Mouse (Mus musculus): ENCODE data around the gene Cdkal1. TPM values are rescaled to one million over a fixed set of nuclear protein-coding genes. Genes with fewer than 3 reads are reported as not detected.

Gene Cdkal1
- total RNA-seq, 2 experiments from 2014 or later, result 29.5 to 33.0 TPM

DNA sequence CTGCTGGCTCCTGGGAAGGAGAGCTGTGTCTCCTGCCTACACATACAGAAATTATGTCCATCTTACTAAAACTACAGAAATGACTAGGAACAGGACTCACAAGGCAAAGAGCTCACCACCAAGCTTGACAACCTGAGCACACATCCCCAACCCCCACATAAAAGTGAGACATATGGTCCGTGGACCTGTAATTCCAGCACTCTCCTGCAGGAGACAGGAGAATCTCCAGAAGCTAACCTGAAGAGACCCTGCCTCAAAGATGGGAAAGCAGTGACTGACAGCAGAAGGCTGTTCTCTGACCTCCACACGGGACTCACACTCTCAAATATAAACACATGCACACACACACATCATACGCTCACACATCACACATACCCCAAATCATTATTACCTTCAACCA lies 36.3 kb downstream of the Cdkal1 start:
- no peak for DNase-seq (ENCODE audit: low spot score in 2 of 2)

GRCm38 (mm10) chr13:29818314-29818713 lies 37.2 kb downstream of the Cdkal1 start:
- no peak for DNase-seq (ENCODE audit: low spot score in 2 of 2)

- DNase-seq (ENCODE audit: low spot score in 2 of 2), result no peak
Measured at GRCm38 (mm10) chr13:29810780-29811179, 44.7 kb downstream of the Cdkal1 start.

GRCm38 (mm10) chr13:29808383-29808782 lies 47.1 kb downstream of the Cdkal1 start:
- DNase-seq (ENCODE audit: low spot score in 2 of 2), result no peak

- DNase-seq (ENCODE audit: low spot score in 2 of 2), result no peak
Measured at GRCm38 (mm10) chr13:29807930-29808329, 47.5 kb downstream of the Cdkal1 start.

DNA sequence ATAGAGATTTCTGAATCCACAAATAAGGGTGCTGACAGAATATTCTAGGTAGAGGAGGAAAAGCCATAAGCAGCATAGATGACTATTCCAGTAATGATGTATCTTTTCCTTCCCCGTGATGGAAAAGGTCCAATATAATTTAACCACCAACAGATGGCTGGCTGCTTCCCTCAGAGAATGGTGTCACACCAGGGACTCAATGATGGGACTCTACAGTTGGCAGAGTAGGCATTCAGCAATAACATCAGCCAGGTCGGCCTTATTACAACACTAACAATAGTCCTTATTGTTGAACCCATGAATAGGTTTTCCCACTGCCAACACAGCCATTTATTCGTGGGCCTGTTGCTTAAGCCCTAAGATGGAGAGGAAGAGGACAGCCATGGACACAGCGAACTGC lies 48.6 kb downstream of the Cdkal1 start:
- DNase-seq (ENCODE audit: low spot score in 2 of 2), result no peak

DNA sequence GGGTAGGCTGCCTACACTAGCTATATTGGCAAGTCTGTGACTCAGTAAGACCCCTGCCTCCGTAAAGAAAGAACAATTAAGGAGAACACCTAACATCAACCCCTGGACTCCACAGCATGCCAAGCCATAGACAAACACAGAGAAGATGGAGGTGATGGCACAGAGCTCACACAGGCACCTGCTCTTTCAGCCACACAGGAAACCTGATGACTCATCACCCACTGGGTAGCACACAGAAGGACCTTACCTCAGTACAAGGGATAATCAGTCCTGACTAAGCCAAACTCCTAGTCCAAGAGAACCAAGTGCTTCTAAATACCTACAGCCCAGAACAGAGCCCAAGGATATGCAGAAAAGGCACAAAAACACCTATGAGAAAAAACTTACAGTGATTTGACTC lies 50.2 kb downstream of the Cdkal1 start:
- no peak for DNase-seq (ENCODE audit: low spot score in 2 of 2)

GRCm38 (mm10) chr13:29804034-29804433 lies 51.4 kb downstream of the Cdkal1 start:
- no peak for DNase-seq (ENCODE audit: low spot score in 2 of 2)

- no peak for DNase-seq (ENCODE audit: low spot score in 2 of 2)
Measured at GRCm38 (mm10) chr13:29802699-29803098, 52.8 kb downstream of the Cdkal1 start.

GRCm38 (mm10) chr13:29800078-29800477 lies 55.4 kb downstream of the Cdkal1 start:
- no peak for DNase-seq (ENCODE audit: low spot score in 2 of 2)

DNA sequence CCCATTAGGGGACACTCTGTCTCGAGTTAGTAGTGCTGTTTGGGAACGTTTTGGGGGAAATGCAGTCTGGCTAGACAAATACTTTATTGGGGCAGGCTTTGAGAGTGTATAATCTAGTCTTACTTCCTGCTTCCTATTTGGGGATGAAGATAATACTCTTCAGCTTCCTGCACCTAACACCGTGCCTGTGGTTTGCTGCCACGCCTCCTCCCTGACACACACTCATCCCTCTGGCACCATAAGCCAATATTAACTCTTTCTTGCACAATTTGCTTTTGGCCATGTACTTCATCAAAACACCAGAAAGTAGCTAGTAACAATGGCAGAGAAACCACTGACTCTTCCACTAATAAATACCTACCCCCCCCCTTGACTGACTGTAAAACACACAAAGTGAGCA lies 63.4 kb downstream of the Cdkal1 start:
- DNase-seq (ENCODE audit: low spot score in 2 of 2), result no peak

DNA sequence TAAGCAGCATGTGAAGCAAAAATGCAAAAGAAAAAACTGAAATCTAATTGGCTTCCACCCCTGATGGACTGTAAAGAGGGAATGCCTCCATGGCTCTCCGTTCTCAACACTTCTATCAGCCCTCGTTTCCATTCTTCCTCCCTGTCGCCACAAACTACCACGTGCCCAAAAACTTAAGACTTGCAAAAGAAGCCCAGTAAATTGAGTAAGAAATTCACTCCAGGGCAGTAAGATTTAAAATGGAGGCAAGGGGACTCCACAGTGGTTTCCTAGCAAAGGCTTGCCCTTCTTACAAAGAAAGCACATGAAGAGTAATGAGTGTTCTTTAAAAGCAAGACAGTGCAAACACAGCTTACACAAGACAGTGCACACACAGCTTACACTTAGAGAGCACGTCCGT lies 64.0 kb downstream of the Cdkal1 start:
- DNase-seq (ENCODE audit: low spot score in 2 of 2), result no peak

- no peak for DNase-seq (ENCODE audit: low spot score in 2 of 2)
Measured at GRCm38 (mm10) chr13:29786984-29787383, 68.5 kb downstream of the Cdkal1 start.

GRCm38 (mm10) chr13:29784894-29785293 lies 70.6 kb downstream of the Cdkal1 start:
- no peak for DNase-seq (ENCODE audit: low spot score in 2 of 2)

- no peak for DNase-seq (ENCODE audit: low spot score in 2 of 2)
Measured at GRCm38 (mm10) chr13:29781332-29781731, 74.1 kb downstream of the Cdkal1 start.

DNA sequence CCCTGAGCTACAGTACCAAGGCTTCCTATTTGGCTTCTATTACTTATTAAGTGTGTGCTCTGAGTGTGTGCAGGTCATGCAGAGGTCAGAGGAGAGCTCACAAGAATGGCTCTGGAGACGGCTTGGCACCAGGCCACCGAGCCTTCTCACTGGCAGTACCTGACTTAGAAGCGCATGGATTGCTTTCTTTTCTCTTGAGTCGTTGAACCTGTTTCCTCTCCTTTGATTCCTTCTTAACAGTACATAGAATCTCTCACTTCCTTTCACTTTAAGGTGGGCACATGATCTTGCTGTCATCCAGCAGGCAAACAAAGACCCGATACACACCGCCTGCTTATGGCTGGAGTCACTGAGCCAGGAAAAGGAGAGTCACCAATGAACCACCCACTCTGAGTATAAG lies 74.8 kb downstream of the Cdkal1 start:
- DNase-seq (ENCODE audit: low spot score in 2 of 2), result no peak

GRCm38 (mm10) chr13:29779519-29779918 lies 76.0 kb downstream of the Cdkal1 start:
- DNase-seq (ENCODE audit: low spot score in 2 of 2), result no peak

DNA sequence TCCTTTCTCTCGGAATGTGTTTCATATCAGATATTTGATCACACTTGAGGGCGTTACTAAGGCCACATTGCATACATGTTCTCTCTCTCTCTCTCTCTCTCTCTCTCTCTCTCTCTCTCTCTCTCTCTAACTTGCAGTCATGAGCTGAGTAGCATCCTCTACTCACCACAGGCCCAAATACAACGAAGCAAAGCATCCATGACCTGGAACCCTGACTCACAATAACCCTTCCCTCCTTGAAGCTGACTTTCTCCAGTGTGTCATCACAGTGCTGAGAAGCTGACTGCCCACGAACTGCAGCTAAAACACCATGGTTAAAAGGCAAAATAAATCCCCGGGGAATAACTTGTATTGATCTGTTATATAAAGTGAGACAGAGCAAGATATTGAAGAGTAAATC lies 76.4 kb downstream of the Cdkal1 start:
- DNase-seq (ENCODE audit: low spot score in 2 of 2), result no peak

GRCm38 (mm10) chr13:29778124-29778523 lies 77.3 kb downstream of the Cdkal1 start:
- no peak for DNase-seq (ENCODE audit: low spot score in 2 of 2)

GRCm38 (mm10) chr13:29777225-29777624 lies 78.2 kb downstream of the Cdkal1 start:
- no peak for DNase-seq (ENCODE audit: low spot score in 2 of 2)

DNA sequence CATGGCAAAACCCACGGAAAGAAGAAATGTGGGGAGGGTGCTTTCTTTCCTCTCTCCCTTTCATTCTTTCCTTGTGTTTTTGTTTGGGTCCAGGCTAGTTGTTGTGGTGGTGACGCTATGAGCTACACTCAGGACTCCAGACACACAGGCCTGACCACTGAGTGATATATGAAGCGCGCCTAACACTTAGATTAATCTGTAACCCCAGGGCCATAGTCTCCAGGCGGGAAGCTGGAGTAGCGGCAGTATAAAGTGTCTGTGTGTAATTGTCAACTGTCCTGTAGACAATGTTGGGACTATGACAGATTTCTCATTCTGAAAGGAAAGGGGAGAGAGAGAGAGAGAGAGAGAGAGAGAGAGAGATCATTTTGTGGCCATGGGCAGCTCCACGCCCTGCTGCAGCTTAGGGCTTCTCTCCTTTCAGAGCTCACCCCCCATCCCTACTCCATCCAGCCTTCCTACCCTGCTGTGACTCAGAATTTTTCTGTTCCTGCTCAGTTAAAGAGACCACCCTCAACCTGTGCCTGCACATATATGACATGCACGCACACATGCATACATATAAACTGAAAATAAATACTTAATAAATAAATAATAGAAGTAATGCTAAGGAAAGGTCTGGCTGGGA lies 79.8 kb downstream of the Cdkal1 start:
- no peak for DNase-seq (ENCODE audit: low spot score in 2 of 2)

GRCm38 (mm10) chr13:29773563-29773962 lies 81.9 kb downstream of the Cdkal1 start:
- no peak for DNase-seq (ENCODE audit: low spot score in 2 of 2)

DNA sequence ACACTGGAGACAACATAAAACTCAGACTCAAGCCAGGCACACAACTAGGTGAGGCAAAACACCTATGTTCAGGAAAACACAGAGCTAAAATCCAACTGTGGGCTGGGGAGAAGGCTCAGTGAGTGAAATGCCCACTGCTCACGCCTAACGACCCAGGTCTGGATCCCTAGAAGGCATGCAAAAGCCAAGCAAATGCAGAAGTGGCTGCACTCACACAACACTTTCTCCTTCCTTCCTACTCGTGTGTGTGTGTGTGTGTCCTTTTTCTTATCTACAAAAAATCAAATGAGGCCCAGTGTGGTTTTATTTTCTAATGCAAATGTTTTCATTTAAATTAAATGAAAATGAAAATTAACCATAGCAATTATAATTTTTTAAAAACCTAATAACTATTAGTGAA lies 82.5 kb downstream of the Cdkal1 start:
- DNase-seq (ENCODE audit: low spot score in 2 of 2), result no peak

Data from gastrocnemius, postnatal 4 days (tissue).